Mouse (Mus musculus): ENCODE measurements around the gene Msrb3. TPM values are rescaled to one million over a fixed set of nuclear protein-coding genes. Genes with fewer than 3 reads are reported as not detected.
A peak's percentile ranks its signal among the peaks of the same experiment; 100 is the strongest.
"Not testable (repeated sequence)": the region's sequence is repeated elsewhere in the genome, so short reads cannot be mapped to it uniquely, and the experiment has no call there.

The Msrb3 gene
- polyA plus RNA-seq, 1 experiment from 2014 or later: 8.2 TPM

DNA sequence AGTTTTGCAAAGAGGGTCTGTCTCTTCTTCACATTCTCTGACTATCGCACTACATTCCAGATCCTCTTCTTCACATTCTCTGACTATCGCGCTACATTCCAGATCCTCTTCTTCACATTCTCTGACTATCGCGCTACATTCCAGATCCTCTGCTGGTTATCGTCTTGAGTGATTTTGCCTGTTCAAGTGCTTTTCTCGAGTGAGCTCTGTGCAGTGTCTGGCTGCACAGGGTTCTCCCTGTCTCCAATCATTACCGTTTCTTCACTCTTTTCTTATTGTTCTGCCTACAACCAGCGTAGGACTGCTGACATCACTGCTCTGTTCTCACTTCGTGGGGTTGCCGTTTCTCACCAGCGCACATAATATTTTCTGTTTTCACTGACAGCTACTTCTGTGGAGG is 138.2 kb downstream of the Msrb3 start:
- Histone ChIP-seq H3K27me3 (ENCODE audit: control insufficient read depth, insufficient read depth, low read length) (no peaks in the 10 kb centered on the region), H3K9me3 (ENCODE audit: control insufficient read depth, low read length) (peaks cover 3% of the 10 kb centered on the region; the same call in 1 of the 2 replicates), H3K36me3 (ENCODE audit: control insufficient read depth, insufficient read depth, low read length) (no peaks in the 10 kb centered on the region), H3K27ac (ENCODE audit: low read depth, low read length) (no peak overlapping the region), H3K4me2 (ENCODE audit: low read depth, low read length, severe bottlenecking) (no peak overlapping the region), H3K9ac (ENCODE audit: low read length) (no peak overlapping the region), H3K4me3 (ENCODE audit: low read depth, low read length) (no peak overlapping the region), H3K4me1 (replicated peaks; ENCODE audit: control insufficient read depth, insufficient read depth, low read length) (peaks cover 3% of the 10 kb centered on the region; the same call in 1 of the 2 replicates)
- 94% methylated on average over 12 of the region's 12 CpGs for WGBS
- DNase-seq (ENCODE audit: low spot score): no peak
- no peak for ATAC-seq (replicated peaks; ENCODE audit: low FRiP score)

DNA sequence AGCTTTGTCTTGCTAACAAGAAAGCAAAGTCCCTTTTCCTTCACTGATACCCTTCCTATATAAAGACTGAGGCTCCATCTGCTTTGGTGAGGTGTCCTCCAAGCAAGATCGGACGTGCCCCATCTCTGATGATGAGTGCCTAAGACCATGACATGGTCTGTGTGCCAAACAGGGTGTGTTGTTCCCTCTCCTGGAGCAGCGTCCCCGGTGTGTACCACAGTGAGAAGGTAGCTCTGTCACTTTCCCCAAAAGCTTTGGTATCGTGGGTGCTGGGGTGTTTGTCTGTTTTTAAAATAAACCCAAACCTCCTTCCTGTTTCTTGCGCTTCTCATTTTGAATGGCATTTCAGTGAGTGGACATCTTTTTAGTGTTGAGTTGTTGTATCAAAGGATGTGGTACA is 139.0 kb downstream of the Msrb3 start:
- Histone ChIP-seq H3K27ac (ENCODE audit: low read depth, low read length) (no peak overlapping the region), H3K9me3 (ENCODE audit: control insufficient read depth, low read length) (no peaks in the 10 kb centered on the region; the same call in 1 of the 2 replicates), H3K27me3 (ENCODE audit: control insufficient read depth, insufficient read depth, low read length) (no peaks in the 10 kb centered on the region), H3K4me1 (replicated peaks; ENCODE audit: control insufficient read depth, insufficient read depth, low read length) (peaks cover 3% of the 10 kb centered on the region; the same call in 1 of the 2 replicates), H3K36me3 (ENCODE audit: control insufficient read depth, insufficient read depth, low read length) (no peaks in the 10 kb centered on the region), H3K4me2 (ENCODE audit: low read depth, low read length, severe bottlenecking) (no peak overlapping the region), H3K9ac (ENCODE audit: low read length) (no peak overlapping the region), H3K4me3 (ENCODE audit: low read depth, low read length) (no peak overlapping the region)
- WGBS: 94% methylated on average over 6 of the region's 6 CpGs
- ATAC-seq (replicated peaks; ENCODE audit: low FRiP score): no peak
- DNase-seq (ENCODE audit: low spot score): no peak

GRCm38 (mm10) chr10:120752454-120752853 is 146.4 kb downstream of the Msrb3 start:
- Histone ChIP-seq H3K4me2 (ENCODE audit: low read depth, low read length, severe bottlenecking) (no peak overlapping the region), H3K4me3 (ENCODE audit: low read depth, low read length) (no peak overlapping the region), H3K9me3 (ENCODE audit: control insufficient read depth, low read length) (no peaks in the 10 kb centered on the region; the same call in 1 of the 2 replicates), H3K36me3 (ENCODE audit: control insufficient read depth, insufficient read depth, low read length) (no peaks in the 10 kb centered on the region), H3K27me3 (ENCODE audit: control insufficient read depth, insufficient read depth, low read length) (no peaks in the 10 kb centered on the region), H3K4me1 (replicated peaks; ENCODE audit: control insufficient read depth, insufficient read depth, low read length) (no peaks in the 10 kb centered on the region), H3K9ac (ENCODE audit: low read length) (no peak overlapping the region), H3K27ac (ENCODE audit: low read depth, low read length) (no peak overlapping the region)
- 94% methylated on average over 5 of the region's 5 CpGs for WGBS
- ATAC-seq (replicated peaks; ENCODE audit: low FRiP score) (no peak), DNase-seq (ENCODE audit: low spot score) (no peak)

- Histone ChIP-seq H3K4me3 (ENCODE audit: low read depth, low read length) (no peak overlapping the region), H3K36me3 (ENCODE audit: control insufficient read depth, insufficient read depth, low read length) (no peaks in the 10 kb centered on the region), H3K9me3 (ENCODE audit: control insufficient read depth, low read length) (no peaks in the 10 kb centered on the region; the same call in 1 of the 2 replicates), H3K9ac (ENCODE audit: low read length) (no peak overlapping the region), H3K27ac (ENCODE audit: low read depth, low read length) (no peak overlapping the region), H3K27me3 (ENCODE audit: control insufficient read depth, insufficient read depth, low read length) (no peaks in the 10 kb centered on the region), H3K4me2 (ENCODE audit: low read depth, low read length, severe bottlenecking) (no peak overlapping the region), H3K4me1 (replicated peaks; ENCODE audit: control insufficient read depth, insufficient read depth, low read length) (no peaks in the 10 kb centered on the region)
- DNase-seq (ENCODE audit: low spot score) (no peak), ATAC-seq (replicated peaks; ENCODE audit: low FRiP score) (no peak)
- WGBS: 84% methylated on average over 11 of the region's 11 CpGs
Observed at GRCm38 (mm10) chr10:120751821-120752261, 147.1 kb downstream of the Msrb3 start.

DNA sequence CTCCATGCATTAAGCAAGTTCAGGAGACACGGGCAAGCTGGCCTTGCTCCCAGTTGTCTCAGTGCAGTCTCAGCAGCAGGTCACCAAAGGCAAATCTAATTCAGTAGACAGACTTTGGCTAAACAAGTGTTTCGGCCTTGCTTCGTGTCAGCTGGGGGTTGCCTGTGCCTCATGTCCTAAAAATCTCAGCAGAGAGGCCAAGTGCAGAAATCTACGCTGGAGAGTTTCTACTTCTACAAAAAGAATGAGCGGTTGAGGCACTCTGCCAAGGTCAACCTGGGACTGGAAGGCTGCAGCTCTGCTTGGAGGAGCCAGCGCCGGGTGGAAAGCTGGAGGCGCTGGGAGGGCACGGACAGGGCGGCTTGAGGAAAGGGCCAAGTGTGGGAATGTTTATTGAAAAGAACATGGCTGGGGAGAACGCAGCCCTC is 147.6 kb downstream of the Msrb3 start:
- Histone ChIP-seq H3K4me2 (ENCODE audit: low read depth, low read length, severe bottlenecking) (no peak overlapping the region), H3K27me3 (ENCODE audit: control insufficient read depth, insufficient read depth, low read length) (no peaks in the 10 kb centered on the region), H3K4me1 (replicated peaks; ENCODE audit: control insufficient read depth, insufficient read depth, low read length) (no peaks in the 10 kb centered on the region; the same call in 1 of the 2 replicates), H3K9me3 (ENCODE audit: control insufficient read depth, low read length) (no peaks in the 10 kb centered on the region; the same call in 1 of the 2 replicates), H3K9ac (ENCODE audit: low read length) (no peak overlapping the region), H3K36me3 (ENCODE audit: control insufficient read depth, insufficient read depth, low read length) (no peaks in the 10 kb centered on the region), H3K27ac (ENCODE audit: low read depth, low read length) (no peak overlapping the region), H3K4me3 (ENCODE audit: low read depth, low read length) (no peak overlapping the region)
- 81% methylated on average over 11 of the region's 11 CpGs for WGBS
- DNase-seq (ENCODE audit: low spot score) (no peak), ATAC-seq (replicated peaks; ENCODE audit: low FRiP score) (no peak)

DNA sequence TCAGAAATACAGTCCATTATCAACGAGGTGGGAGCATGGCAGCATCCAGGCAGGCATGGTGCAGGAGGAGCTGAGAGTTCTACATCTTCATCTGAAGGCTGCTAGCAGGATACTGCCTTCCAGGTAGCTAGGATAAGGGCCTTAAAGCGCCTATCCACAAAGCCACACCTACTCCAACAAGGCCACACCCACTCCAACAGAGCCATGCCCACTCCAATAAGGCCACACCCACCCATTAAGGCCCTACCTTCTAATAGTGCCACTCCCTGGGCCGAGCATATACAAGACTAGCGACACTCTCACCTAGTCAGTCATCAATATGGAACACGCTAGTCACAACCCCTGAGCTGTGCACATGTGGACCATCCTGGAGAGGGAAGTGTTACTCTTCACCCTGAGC is 149.3 kb downstream of the Msrb3 start:
- not testable (repeated sequence) for H3K36me3 ChIP-seq (ENCODE audit: control insufficient read depth, insufficient read depth, low read length); ATAC-seq (replicated peaks; ENCODE audit: low FRiP score); H3K27ac ChIP-seq (ENCODE audit: low read depth, low read length); H3K9me3 ChIP-seq (ENCODE audit: control insufficient read depth, low read length); H3K4me2 ChIP-seq (ENCODE audit: low read depth, low read length, severe bottlenecking); H3K4me1 ChIP-seq (replicated peaks; ENCODE audit: control insufficient read depth, insufficient read depth, low read length); H3K9ac ChIP-seq (ENCODE audit: low read length); H3K4me3 ChIP-seq (ENCODE audit: low read depth, low read length); DNase-seq (ENCODE audit: low spot score); H3K27me3 ChIP-seq (ENCODE audit: control insufficient read depth, insufficient read depth, low read length)
- 94% methylated on average over 5 of the region's 5 CpGs for WGBS

GRCm38 (mm10) chr10:120748156-120748555 is 150.7 kb downstream of the Msrb3 start:
- no peak for DNase-seq (ENCODE audit: low spot score)
- ATAC-seq (replicated peaks; ENCODE audit: low FRiP score): no peak
- Histone ChIP-seq H3K9ac (ENCODE audit: low read length) (no peak overlapping the region), H3K27ac (ENCODE audit: low read depth, low read length) (no peak overlapping the region), H3K4me1 (replicated peaks; ENCODE audit: control insufficient read depth, insufficient read depth, low read length) (peaks cover 8% of the 10 kb centered on the region; the same call in 1 of the 2 replicates), H3K4me3 (ENCODE audit: low read depth, low read length) (no peak overlapping the region), H3K36me3 (ENCODE audit: control insufficient read depth, insufficient read depth, low read length) (no peaks in the 10 kb centered on the region), H3K4me2 (ENCODE audit: low read depth, low read length, severe bottlenecking) (no peak overlapping the region), H3K27me3 (ENCODE audit: control insufficient read depth, insufficient read depth, low read length) (no peaks in the 10 kb centered on the region), H3K9me3 (ENCODE audit: control insufficient read depth, low read length) (no peaks in the 10 kb centered on the region)
- 85% methylated on average over 6 of the region's 6 CpGs for WGBS

GRCm38 (mm10) chr10:120745138-120745856 is 153.6 kb downstream of the Msrb3 start:
- Histone ChIP-seq H3K27me3 (ENCODE audit: control insufficient read depth, insufficient read depth, low read length) (no peaks in the 10 kb centered on the region), H3K36me3 (ENCODE audit: control insufficient read depth, insufficient read depth, low read length) (no peaks in the 10 kb centered on the region), H3K27ac (ENCODE audit: low read depth, low read length) (peak overlapping the region; percentile 79), H3K4me1 (replicated peaks; ENCODE audit: control insufficient read depth, insufficient read depth, low read length) (peaks cover 8% of the 10 kb centered on the region; the same call in 1 of the 2 replicates), H3K9me3 (ENCODE audit: control insufficient read depth, low read length) (no peaks in the 10 kb centered on the region), H3K4me2 (ENCODE audit: low read depth, low read length, severe bottlenecking) (peak overlapping the region; percentile 55), H3K9ac (ENCODE audit: low read length) (peak overlapping the region; percentile 67), H3K4me3 (ENCODE audit: low read depth, low read length) (peak overlapping the region; percentile 21)
- 3% methylated on average over 18 of the region's 18 CpGs for WGBS
- DNase-seq (ENCODE audit: low spot score): peak; percentile 92
- peak; percentile 94 for ATAC-seq (replicated peaks; ENCODE audit: low FRiP score)
